Mouse (Mus musculus) midbrain, embryonic 16.5 days (tissue): ENCODE measurements around the gene Rps18. TPM values are rescaled to one million over a fixed set of nuclear protein-coding genes. Genes with fewer than 3 reads are reported as not detected.

Source experiments
- ATAC-seq: fragments of 200-750 bp; cut with Nextera tagmentation; 2 replicates; pipeline ENCODE4 v1.8.0; 2017; ENCODE audit warnings: moderate TSS enrichment
- H3K27ac ChIP-seq: fragments of 300-500 bp; sonication (generic); 2 replicates; pipeline ENCODE4 v1.5.1; 2014; ENCODE audit warnings: mild to moderate bottlenecking, low read length, mixed read lengths
- H3K27me3 ChIP-seq: fragments of 300-500 bp; sonication (generic); 2 replicates; pipeline ENCODE4 v1.6.1; 2014; ENCODE audit warnings: low read depth, low read length, mixed read lengths; ENCODE audit not compliant: control insufficient read depth, insufficient read depth
- H3K36me3 ChIP-seq: fragments of 300-500 bp; sonication (generic); 2 replicates; pipeline ENCODE4 v1.6.1; 2014; ENCODE audit warnings: mild to moderate bottlenecking, low read length, moderate library complexity, mixed read lengths; ENCODE audit not compliant: control insufficient read depth, insufficient read depth
- H3K4me1 ChIP-seq: fragments of 300-500 bp; sonication (generic); 2 replicates; pipeline ENCODE4 v1.6.1; 2014; ENCODE audit warnings: mild to moderate bottlenecking, low read length, mixed read lengths; ENCODE audit not compliant: control insufficient read depth, insufficient read depth
- H3K4me2 ChIP-seq: fragments of 300-500 bp; sonication (generic); 2 replicates; pipeline ENCODE4 v1.6.1; 2014; ENCODE audit warnings: mild to moderate bottlenecking, low read length, mixed read lengths
- H3K4me3 ChIP-seq: fragments of 300-500 bp; sonication (generic); 2 replicates; pipeline ENCODE4 v1.5.1; 2014; ENCODE audit warnings: low read depth, mild to moderate bottlenecking, low read length, moderate library complexity, mixed read lengths
- H3K9ac ChIP-seq: fragments of 300-500 bp; sonication (generic); 2 replicates; pipeline ENCODE4 v1.6.1; 2014; ENCODE audit warnings: low read depth, low read length, mixed read lengths
- H3K9me3 ChIP-seq: fragments of 300-500 bp; sonication (generic); replicated peaks from 2 replicates; pipeline ENCODE4 v1.6.1; 2014; ENCODE audit warnings: mild to moderate bottlenecking, low read length, mixed read lengths; ENCODE audit not compliant: control insufficient read depth, poor library complexity, severe bottlenecking
- WGBS: fragments of 180-500 bp; shearing (Covaris S2); extraction: QIAGEN DNeasy Blood & Tissue Kit; methylation state at CpG from one replicate; pipeline ENCODE4 v1.1.7; 2014; 5-methylcytosine and 5-hydroxymethylcytosine counted together
- polyA plus RNA-seq: library from polyadenylated mRNA; unstranded; fragments of >200 nt; fragmentation: Nextera tagmentation; extraction: Ambion mirVana; gene quantifications from 2 replicates; pipeline ENCODE4 v1.2.1, GENCODE M21; 2015

The Rps18 gene
- polyA plus RNA-seq, 1 experiment from 2014 or later = 620 TPM

- Histone ChIP-seq H3K36me3 (peaks cover 9% of the 10 kb centered on the region), H3K4me1 (peaks cover 17% of the 10 kb centered on the region), H3K4me2 (peak overlapping the region; percentile 99), H3K9ac (peak overlapping the region; percentile 92), H3K27ac (peak overlapping the region; percentile 94), H3K4me3 (peak overlapping the region; percentile 88), H3K27me3 (no peaks in the 10 kb centered on the region), H3K9me3 (no peaks in the 10 kb centered on the region)
- ATAC-seq = peak; percentile 22; the same call in 1 of the 2 replicates
- 0% methylated on average over 43 of the region's 45 CpGs for WGBS
These were observed 25.3 kb downstream of the Rps18 start for GRCm38 (mm10) chr17:33930280-33931158.

- peak within 1 kb of the TSS; percentile 88 for H3K4me3 ChIP-seq
- H3K4me2 ChIP-seq = peak within 1 kb of the TSS; percentile 99
- ATAC-seq = peak; percentile 84
- H3K27me3 ChIP-seq = no peaks in the 10 kb centered on the region
- H3K36me3 ChIP-seq = peaks cover 5% of the 10 kb centered on the region
- H3K9ac ChIP-seq = peak within 1 kb of the TSS; percentile 92
- H3K9me3 ChIP-seq = no peaks in the 10 kb centered on the region
- peak within 1 kb of the TSS; percentile 94 for H3K27ac ChIP-seq
- H3K4me1 ChIP-seq = peaks cover 17% of the 10 kb centered on the region
- WGBS = under 1% methylated on average over 69 of the region's 80 CpGs
These were observed 26.2 kb downstream of the Rps18 start, which contains the start of gene Rgl2 for GRCm38 (mm10) chr17:33929371-33930279. Rgl2 (plus strand) TSS chr17:33929543.

- Histone ChIP-seq H3K9ac (peak overlapping the region; percentile 92), H3K9me3 (no peaks in the 10 kb centered on the region), H3K4me3 (peak overlapping the region; percentile 88), H3K27me3 (no peaks in the 10 kb centered on the region), H3K36me3 (peaks cover 5% of the 10 kb centered on the region), H3K4me1 (peaks cover 17% of the 10 kb centered on the region), H3K27ac (no peak overlapping the region), H3K4me2 (peak overlapping the region; percentile 99)
- no peak for ATAC-seq
- 65% methylated on average over 21 of the region's 21 CpGs for WGBS
These were observed 27.4 kb downstream of the Rps18 start for GRCm38 (mm10) chr17:33928251-33928947.

GRCm38 (mm10) chr17:33926207-33926932 is 29.4 kb downstream of the Rps18 start:
- Histone ChIP-seq H3K4me2 (no peak overlapping the region), H3K27me3 (no peaks in the 10 kb centered on the region), H3K9me3 (no peaks in the 10 kb centered on the region), H3K9ac (no peak overlapping the region), H3K27ac (no peak overlapping the region), H3K4me1 (peaks cover 17% of the 10 kb centered on the region), H3K36me3 (peaks cover 5% of the 10 kb centered on the region; the same call in 1 of the 2 replicates), H3K4me3 (no peak overlapping the region)
- 80% methylated on average over 17 of the region's 17 CpGs for WGBS
- no peak for ATAC-seq

- Histone ChIP-seq H3K4me3 (no peak overlapping the region), H3K4me1 (peaks cover 10% of the 10 kb centered on the region), H3K27ac (no peak overlapping the region), H3K36me3 (peaks cover 5% of the 10 kb centered on the region; the same call in 1 of the 2 replicates), H3K9me3 (no peaks in the 10 kb centered on the region), H3K27me3 (no peaks in the 10 kb centered on the region), H3K4me2 (no peak overlapping the region), H3K9ac (no peak overlapping the region)
- WGBS = 85% methylated on average over 20 of the region's 21 CpGs
- ATAC-seq = no peak
These were observed 30.2 kb downstream of the Rps18 start for GRCm38 (mm10) chr17:33925406-33926116.

GRCm38 (mm10) chr17:33924577-33925283 is 31.1 kb downstream of the Rps18 start:
- WGBS = 87% methylated on average over 10 of the region's 10 CpGs
- no peak overlapping the region for H3K4me3 ChIP-seq
- peaks cover 17% of the 10 kb centered on the region for H3K4me1 ChIP-seq
- H3K27ac ChIP-seq = no peak overlapping the region
- peaks cover 5% of the 10 kb centered on the region; the same call in 1 of the 2 replicates for H3K36me3 ChIP-seq
- ATAC-seq = no peak
- H3K4me2 ChIP-seq = no peak overlapping the region
- no peak overlapping the region for H3K9ac ChIP-seq
- no peaks in the 10 kb centered on the region for H3K9me3 ChIP-seq
- no peaks in the 10 kb centered on the region for H3K27me3 ChIP-seq

DNA sequence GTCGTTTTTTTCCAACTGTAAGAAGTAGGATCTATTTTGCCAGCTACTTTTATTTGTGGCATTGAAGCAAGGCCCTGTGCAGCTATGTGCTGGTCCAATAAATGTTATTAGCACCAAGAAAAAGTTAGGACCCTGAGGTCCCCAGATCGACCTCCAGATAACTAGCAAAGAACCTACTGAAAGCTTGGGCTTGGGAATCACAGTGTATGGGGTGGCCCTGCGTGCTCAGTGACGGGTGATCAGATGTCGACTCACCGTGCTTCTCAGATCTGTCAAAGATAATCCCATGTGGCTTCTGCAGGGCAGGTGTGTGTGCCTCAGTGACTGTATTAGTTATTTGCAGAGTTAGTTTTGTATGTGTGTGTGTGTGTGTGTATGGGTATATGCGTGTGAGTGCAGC is 34.4 kb downstream of the Rps18 start:
- no peak for ATAC-seq
- no peak overlapping the region for H3K9ac ChIP-seq
- H3K36me3 ChIP-seq = peaks cover 3% of the 10 kb centered on the region; the same call in 1 of the 2 replicates
- no peak overlapping the region for H3K27ac ChIP-seq
- 90% methylated on average over 7 of the region's 7 CpGs for WGBS
- H3K4me2 ChIP-seq = no peak overlapping the region
- H3K9me3 ChIP-seq = no peaks in the 10 kb centered on the region
- peaks cover 20% of the 10 kb centered on the region for H3K4me1 ChIP-seq
- no peak overlapping the region for H3K4me3 ChIP-seq
- peaks cover 2% of the 10 kb centered on the region; the same call in 1 of the 2 replicates for H3K27me3 ChIP-seq
